Mouse (Mus musculus) CD4-positive, CD25-positive, alpha-beta regulatory T cell, adult 2 months (primary cell): ENCODE data around the gene Grem2.

Source experiments
- DNase-seq: peaks from one replicate; pipeline ENCODE4 v3.0.0-alpha.2; 2012; ENCODE audit warnings: low read depth, low spot score

Gene Grem2

DNA sequence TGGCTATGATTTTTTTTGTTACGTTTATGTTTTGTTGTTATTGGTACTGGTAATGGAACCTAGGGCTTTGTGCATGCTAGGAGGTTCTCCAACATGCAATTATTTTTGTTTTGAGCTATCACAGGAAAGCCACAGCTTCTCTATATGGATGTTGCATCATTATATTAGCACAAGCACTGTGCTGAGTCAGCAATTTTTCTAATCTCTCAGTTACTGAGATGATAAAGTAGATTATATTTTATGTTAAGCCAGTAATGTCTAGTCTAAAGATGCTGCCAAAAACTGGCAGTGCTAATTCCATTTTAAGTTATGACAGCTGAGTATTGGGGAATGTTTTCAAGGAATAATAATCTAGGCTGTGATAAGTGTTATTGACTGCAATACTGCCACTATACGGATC lies 133.0 kb downstream of the Grem2 start:
- no peak for DNase-seq
